Mouse (Mus musculus): Measurements from ENCODE around the gene Olfr1419.
"Not testable (repeated sequence)": the region's sequence is repeated elsewhere in the genome, so short reads cannot be mapped to it uniquely, and the experiment has no call there.

Olfr1419 gene

DNA sequence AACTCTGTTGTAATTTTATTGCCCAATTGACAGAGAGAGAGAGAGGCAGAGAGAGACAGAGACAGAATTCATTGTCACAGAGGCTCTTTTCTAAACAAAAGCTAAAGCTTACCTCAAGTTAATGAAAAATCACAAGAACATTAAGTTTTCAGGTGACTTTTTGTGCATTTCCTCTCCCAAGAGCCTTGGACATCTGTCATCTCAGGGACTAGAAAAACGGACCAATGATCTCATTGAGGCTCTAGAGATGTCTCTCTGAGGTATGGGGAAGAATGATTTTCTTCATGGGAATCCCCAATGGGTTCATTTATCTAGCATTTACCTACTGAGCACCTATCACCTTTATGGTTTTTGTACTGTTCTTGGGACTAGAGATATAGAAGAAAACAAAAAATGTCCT is at the start of gene Olfr1419:
Gene Olfr1419, minus strand, starts transcription at position 101 of the 400 bp plus-strand sequence.
- no peak for DNase-seq

DNA sequence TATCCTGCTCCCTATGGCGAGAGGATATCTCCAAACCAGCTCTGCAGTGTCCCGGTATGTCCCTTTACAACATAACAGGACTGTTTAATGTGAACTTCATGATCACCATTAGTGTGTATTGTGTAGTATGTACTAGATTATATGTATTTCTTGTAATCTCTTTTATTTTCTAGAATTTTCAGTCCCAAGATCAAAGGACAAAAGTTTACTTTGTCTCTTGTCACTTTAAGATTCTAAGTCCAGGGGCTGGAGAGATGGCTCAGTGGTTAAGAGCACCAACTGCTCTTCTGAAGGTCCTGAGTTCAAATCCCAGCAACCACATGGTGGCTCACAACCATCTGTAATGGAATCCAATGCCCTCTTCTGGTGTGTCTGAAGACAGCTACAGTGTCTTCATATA is 47.6 kb upstream of the Olfr1419 start:
- DNase-seq = not testable (repeated sequence)

DNA sequence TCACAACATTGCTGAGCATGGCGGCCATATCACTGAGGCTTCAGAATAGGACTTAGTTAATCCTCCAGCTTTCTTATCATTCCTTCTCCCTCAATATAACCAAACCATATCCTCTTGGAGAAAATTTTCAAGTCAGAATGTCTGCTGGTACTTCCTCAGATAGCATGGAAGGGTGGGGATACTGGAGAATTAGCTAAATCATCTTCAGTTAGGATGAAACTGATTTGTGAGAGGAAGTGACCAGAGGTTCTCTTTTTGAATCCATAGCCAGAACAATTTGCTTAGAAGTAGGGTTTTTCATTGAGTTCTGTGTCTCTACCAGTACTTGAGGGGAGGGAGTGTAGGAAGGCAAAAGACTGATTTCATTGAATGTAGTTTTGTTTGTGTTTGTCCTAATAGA is 47.2 kb upstream of the Olfr1419 start:
- DNase-seq = no peak

DNA sequence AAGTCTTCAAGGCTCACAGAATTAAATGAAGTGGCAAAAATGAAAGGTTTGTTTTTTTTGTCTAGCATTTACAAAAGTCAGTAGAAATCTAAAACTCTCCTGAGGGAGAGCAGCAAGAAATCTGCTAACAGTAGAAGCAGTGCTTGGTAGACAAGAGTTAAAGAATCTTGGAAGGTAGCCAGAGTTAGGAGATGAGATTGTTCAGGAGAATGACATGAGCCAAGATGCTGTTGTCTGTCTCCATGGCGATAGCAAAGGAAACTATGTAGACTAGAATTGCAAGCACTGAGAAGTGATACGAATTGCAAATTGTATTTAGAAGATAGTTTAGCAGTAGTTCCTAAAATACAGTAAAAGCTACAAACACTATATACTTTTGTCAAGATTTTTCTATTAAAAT is 40.9 kb upstream of the Olfr1419 start:
- DNase-seq = no peak

DNA sequence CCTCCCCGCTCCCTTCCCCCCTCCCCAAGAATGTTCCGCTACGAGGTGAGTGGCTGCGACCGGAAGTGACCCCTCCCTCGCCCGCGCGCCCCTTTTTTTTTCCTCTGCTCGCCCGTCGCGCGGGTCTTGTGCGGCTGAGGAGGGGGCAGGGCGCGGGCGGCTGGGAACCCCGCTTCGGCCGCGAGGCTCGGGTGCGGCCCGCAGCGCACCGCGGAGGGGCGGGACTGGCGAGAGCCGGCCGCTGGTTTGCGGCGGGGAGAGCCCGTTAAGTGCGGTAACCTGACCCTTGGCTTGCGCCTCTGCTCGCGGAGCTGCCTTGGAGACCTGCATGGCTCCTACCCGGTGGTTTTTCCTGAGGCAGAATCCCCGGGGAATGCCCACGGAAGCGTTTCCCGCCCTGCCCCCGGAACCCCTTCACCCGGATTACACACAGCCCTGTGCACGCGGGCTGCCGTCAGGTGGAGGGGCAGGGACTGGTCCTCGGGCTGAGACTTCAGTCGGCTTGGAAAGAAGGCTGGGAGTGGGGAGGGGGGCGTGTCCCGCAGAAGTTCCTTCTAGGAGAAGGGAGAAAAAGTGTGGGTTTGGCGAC is 37.7 kb upstream of the Olfr1419 start:
- peak in 1 of 2 experiments; percentile 66 for DNase-seq

DNA sequence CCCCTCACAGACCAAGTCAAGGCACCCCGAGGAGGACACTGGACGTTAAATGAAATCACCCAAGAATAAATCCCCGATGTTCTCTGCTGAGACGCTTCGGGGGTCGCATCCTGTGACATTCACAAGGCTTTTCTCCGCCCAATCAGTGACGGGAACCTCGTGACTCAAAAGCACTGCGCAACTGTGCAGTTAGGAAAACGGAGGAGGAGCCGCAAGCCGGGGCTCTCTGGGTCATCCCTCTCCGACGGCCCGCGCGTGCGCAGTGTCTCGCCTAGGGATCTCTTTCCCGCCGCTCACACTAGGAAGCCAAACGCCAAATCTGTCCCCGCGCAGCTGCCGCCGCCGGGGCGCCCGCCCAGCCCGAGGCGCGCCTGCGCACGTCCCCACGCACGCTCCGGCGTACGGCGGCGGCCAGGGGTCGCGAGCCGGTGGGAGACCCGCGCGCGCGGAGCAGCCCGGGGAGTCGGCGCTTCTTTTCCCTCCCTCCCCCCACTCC is 37.2 kb upstream of the Olfr1419 start, which contains the start of gene Patl1:
Gene Patl1, plus strand, starts transcription at position 363 of the 496 bp plus-strand sequence.
- peak; percentile 97 to 99 for DNase-seq

DNA sequence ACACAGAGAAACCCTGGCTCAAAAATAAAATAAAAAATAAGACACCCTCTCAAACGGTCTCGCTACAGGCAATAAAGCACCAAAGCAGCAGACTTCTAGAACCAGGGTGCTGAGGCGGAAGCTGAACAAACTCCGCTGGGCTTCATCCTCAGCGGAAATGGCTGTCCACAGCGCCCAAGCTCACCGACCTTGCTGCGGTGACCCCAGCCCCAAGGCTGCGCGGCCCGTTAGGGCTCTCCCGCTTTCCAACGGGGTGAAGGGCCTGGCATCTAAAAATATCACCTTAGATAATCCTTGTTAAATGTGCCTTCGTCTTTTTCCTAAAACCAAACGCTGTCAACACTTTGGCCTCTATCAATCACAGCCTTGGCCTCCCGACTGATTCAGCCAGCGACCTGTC is 36.7 kb upstream of the Olfr1419 start:
- peak in 1 of 2 experiments; percentile 34 for DNase-seq

DNA sequence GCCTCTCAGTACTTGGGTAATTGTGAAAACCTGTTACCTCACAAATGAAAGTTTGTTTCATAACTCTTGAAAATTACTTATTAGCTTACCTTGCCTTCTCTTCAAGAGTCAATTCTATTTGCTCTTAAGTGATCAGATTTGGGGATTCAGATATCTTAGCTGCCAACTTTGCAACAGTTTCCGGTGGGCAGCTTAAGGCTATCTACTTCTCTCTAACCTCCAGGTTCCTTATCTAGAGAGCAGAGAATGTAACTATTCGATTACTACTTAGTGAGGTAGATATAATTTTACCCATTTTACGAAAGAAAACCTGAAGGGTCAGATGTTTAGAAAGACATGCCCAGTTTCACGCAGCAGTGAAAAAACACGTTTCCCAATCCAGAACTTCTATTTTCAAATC is 36.1 kb upstream of the Olfr1419 start:
- no peak for DNase-seq

DNA sequence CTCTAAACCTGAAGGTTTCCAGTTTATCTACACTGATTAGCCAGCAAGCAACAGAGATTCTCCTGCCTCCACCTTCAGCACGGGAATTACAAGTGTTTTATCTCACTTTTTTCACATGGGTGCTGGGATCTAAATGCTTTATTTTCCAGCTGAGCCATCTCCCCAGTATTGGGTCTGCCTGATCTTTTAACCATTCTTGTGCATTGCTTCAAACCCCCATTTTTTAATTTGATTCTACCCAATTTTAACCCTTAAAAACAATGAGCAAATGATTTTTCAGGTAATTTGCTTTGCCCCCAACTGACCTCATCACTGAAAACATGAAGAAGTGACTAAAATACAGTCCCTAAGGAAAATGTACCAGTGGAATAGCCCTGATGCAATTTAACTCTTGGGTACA is 11.4 kb upstream of the Olfr1419 start, which contains the start of gene Olfr1420:
Gene Olfr1420, plus strand, starts transcription at position 301 of the 400 bp plus-strand sequence.
- no peak for DNase-seq

DNA sequence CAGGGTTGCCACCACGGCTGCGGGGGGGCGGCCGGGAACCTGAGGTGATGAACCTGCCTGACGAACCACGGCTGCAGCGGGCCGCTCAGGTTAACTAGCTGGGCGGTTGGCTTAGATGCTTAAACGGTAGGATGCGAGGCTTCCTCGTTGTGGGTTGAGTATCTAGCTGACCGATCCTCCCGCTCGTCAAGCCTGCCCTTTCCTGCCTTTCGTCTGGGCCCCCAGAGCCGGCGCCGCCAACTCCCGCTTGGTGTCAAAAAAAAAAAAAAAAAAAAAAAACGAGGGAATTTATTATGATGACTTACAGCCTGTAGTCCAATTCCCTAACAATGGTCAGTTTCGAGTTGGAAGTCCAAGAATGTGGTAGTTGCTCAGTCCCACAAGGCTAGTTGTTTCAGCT is 3.5 kb upstream of the Olfr1419 start:
- not testable (repeated sequence) for DNase-seq

DNA sequence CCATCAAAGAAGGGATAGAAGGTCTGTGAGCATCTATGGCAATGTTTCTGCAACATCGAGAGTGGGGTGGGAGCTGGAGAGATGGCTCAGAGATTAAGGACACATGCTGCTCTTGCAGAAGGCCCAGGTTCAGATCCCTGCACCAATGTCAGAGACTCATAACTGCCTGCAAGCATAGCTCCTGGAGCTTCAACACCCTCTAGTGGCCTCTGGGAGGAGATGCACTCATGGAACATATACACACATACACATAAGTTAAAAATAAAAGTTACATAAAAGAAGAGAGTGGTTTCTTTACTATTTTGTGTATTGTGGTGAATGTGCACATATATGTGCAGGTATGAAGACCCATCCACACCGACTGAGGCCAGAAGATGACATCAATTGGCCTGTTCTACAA is 7.1 kb downstream of the Olfr1419 start:
- DNase-seq = no peak

DNA sequence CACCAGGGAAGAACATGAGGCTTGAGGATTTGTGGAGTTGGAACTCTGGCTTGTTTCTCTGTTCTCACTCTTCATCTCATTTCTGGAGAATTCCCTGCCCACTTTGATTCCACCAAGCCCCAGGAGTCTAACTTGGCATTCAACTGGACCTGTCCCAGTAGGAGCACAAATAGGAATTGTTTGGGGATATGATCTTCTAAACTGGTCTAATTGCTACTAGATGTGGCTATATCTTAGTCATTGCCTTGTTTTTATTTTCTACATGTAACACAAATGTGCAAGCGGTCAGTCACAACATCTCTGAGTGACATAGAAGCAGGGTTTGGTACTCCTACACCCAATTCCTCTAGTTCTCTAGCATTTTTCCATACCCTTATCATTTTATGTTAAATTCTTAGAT is 13.9 kb downstream of the Olfr1419 start, which contains the start of gene Olfr1418:
Gene Olfr1418, minus strand, starts transcription at position 101 of the 400 bp plus-strand sequence.
- no peak for DNase-seq

DNA sequence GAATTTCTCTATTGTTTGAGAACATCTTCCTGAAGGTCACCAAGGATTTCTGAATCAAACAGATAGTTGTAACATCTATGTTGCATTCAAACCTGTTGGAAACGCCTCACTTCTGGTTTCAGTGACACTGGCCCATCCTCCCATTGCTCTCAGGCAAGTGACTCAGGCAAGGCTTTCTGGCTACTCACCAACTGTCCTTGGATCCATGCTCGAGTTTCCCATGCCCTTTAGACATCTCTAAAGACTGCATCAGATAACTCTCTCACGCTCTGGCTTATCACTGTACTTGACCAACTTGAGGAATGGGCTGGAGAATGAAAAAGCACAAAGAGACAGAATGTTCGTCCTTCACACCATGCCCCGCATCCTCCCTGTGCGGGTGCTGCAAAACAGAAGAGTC is 18.4 kb downstream of the Olfr1419 start:
- DNase-seq = no peak

DNA sequence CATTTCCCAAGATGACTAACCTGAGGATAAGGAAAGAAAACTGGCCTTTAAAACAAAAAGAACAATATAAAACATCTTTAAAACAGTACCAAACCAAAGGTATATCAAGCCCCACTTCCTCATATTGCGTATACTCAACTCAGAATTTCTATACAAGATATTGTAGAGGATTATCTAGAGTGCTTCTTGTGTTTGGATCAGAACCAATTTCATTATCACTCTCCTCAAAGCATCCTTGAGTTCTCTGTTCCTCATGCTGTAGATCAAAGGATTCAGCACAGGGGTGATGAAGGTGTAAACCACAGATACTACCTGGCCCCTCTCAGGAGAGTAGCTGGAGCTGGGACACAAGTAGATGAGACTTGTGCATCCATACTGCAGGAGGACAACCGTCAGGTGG is 20.1 kb downstream of the Olfr1419 start:
- DNase-seq = no peak

DNA sequence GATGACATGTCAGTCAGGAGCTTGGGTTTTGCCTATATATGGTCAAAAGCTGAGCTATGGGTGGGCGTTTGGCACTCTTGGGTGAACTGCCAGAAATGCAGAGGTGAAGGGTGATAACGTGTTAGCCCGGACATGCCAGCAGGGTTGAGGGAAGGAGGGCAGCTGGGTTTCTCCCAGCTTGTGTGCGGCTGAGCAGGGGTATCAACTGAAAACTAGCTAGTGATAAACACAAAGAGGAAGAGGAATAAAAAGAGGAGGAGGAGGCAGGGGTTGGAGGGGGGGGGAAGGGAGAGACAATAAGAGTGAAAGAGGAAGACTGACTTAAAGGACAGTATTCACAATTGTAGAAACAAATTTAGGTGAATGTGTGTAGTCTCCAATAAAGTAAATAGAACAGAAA is 22.3 kb downstream of the Olfr1419 start:
- no peak for DNase-seq

DNA sequence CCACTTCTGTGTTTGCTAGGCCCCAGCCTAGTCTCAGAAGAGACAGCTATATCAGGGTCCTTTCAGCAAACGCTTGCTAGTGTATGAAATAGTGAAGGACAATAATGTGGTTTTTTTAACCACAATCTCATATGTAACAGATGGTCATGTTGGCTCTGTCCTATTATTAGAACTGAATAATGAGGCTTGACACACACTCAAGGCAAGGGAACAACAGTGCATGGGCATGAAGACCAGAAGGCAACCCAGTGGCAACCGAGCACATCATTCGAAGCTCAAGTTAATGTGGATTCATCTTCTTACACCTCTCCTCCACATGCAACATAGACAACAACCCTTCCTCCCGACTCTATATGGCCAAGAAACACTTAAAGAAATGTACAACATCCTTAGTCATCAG is 28.6 kb downstream of the Olfr1419 start:
- DNase-seq = no peak

DNA sequence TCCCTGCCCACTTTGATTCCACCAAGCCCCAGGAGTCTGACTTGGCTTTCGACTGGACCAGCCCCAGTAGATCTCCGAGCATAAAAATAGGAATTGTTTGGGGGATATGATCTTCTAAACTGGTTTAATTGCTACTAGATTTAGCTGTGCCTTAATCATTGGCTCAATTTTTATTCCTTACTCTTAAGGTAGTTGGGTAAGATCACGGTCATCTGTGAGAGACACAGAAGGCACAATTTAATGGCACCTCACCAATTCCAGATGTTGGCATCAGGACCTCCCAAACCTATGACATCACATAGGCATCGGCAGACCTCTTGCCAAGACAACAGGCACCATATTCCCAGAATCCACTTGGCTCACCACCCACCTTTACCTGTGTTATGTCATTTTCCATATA is 35.8 kb downstream of the Olfr1419 start, which contains the start of gene Olfr1417:
Gene Olfr1417, minus strand, starts transcription at position 101 of the 400 bp plus-strand sequence.
- DNase-seq = no peak

DNA sequence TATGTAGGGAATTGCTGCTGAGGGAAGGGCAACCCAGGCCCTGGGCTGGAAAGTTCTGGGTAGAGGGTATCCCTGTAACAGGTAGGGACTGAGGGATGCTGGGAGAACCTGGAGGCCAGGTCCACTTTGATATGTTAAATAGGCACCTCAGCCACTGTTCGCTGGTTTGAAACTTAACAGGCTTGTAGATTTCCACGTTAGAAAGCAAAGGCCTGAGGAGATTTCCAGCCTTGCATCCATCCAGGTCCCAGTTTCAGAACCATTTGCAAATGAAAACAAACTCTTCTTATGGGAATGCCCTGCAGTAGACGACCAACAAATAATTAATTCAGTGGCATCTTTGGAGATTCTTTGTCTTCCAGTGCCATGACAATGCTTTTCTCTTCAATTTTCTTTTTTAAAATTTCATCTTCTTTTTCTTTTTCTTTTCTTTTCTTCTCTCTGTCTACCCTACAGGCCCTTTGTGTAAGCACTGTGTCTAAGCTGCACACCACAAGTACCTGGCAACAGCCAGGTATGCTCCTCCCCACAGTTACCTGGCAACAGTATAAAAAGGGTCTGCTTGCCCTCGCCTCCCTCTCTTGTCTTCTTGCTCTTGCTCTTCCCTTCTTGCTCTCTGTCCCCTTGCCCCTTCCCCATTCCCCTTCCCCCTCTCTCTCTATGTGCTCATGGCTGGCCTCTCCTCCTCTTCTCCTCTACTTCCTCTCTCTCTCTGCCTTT is 51.4 kb downstream of the Olfr1419 start:
- no peak for DNase-seq

DNA sequence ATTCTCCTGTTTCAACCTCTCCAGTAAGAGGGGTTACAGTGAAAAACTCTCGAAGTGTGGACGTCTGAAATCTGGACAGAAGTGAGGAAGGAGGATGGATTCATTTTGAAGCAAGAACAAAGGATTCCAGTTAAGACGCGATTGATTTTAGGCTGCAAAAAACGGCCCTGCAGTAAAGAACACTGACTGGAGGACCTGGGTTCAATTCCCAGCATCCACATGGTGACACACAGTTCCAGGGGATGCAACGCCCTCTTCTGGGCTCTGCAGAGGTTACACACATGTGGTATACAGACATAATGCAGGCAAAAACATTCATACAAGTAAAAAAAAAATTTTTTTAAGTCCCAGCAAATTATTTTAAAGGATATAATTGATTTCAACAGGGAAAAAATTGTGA is 54.7 kb downstream of the Olfr1419 start:
- no peak for DNase-seq

DNA sequence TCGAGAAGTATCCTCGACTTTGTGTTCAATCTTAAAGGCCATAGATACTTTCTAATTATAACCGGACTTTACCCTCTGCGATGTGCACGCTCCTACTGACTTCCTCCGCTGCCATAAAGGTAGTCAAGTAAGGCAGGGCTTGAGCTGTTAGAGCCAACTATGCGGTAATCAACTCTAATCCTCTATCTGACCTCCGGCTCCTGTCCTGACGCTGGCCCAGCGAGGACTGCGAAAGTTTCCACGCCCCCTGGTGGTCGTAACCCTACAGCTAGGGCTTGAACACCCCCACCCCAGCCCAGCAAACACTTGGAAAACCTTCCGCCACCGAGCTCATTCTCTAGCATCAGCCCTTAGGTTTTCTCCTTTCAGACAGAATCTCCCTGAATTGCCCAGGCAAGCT is 55.1 kb downstream of the Olfr1419 start:
- DNase-seq = peak; percentile 65 to 69

DNA sequence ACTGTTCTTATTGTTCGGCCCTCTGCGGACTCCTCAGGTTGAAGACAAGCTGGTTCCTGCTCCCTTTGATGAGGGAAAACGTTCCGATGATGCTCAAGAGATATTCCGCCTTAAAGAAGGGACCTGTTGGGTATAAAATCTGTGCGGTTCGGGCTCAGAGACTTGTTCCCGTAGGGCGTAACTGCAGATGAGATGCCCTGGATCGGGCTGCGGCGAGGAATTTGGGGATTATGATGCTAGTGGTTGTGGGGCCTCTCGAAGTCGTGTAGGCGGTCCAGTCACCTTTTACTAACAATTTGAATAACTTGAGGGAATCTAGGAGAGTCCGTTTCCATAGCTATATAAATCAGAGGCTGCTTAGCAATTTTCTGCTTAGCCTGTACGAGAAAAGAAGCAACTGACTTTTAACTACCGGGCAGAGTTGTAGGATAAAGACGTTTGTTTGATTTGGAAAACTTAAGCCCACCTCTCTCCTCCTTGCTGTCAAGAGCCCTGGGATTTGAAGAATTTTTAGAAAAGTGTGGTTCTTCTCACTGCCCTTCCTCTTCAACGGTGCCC is 55.7 kb downstream of the Olfr1419 start, which contains the start of gene Stx3:
Gene Stx3, minus strand, starts transcription at position 261 of the 558 bp plus-strand sequence.
- DNase-seq = no peak

Measured in thymus, postnatal 36 days (tissue).